Mouse (Mus musculus): ENCODE measurements around the gene Sh2b3. TPM values are rescaled to one million over a fixed set of nuclear protein-coding genes. Genes with fewer than 3 reads are reported as not detected.

Sh2b3 gene
- polyA plus RNA-seq, 1 experiment from 2014 or later = 10.2 TPM

- ATAC-seq (ENCODE audit: insufficient number of reproducible peaks, low FRiP score, low TSS enrichment, low read depth) (no peak), DNase-seq (ENCODE audit: low spot score) (no peak)
- no peaks in the 10 kb centered on the region for H3K27me3 ChIP-seq (ENCODE audit: control insufficient read depth, insufficient read depth, low read length)
- H3K36me3 ChIP-seq (ENCODE audit: control insufficient read depth, insufficient read depth, low read length) = peaks cover 11% of the 10 kb centered on the region
- no peak overlapping the region for H3K9ac ChIP-seq (ENCODE audit: low read length)
- 92% methylated on average over 5 of the region's 5 CpGs for WGBS
- H3K9me3 ChIP-seq (ENCODE audit: control insufficient read depth, low read length) = no peaks in the 10 kb centered on the region
- no peak overlapping the region for H3K4me3 ChIP-seq (ENCODE audit: low read depth, low read length)
- H3K4me2 ChIP-seq (ENCODE audit: low read depth, severe bottlenecking) = no peak overlapping the region
- no peak overlapping the region for H3K27ac ChIP-seq (replicated peaks; ENCODE audit: low read depth, low read length)
- H3K4me1 ChIP-seq (ENCODE audit: control insufficient read depth, insufficient read depth, low read length) = no peaks in the 10 kb centered on the region
Observed at GRCm38 (mm10) chr5:121791026-121791425, 46.4 kb downstream of the Sh2b3 start.

DNA sequence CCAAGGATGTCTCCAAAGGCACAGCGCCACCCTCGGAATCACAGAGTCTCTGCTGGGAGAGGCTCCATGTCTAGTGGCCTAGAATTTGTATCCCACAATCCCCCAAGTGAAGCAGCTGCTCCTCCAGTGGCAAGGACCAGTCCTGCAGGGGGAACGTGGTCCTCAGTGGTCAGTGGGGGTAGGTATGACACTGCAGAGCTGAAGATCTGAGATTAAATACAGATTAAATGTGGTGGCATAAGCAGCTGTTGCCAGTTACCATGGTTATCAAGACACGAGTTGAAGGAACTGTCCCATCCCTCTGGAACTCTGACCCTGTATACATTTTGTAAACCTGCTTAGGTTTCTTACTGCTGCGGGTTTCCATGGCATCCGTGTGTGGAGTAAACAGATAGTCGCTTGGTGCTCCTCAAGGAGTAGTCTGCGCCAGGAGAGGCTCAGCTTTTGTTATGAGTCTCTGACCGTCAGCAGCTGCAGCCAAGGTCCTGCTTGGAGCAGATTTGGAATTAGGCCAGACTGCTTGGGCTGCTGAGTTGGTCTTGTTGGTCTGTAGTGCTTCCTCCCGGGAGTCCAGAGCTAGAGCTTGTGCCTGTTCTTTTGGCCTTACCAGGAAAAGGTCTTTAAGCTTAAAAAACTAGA lies 53.5 kb downstream of the Sh2b3 start:
- no peak for ATAC-seq (ENCODE audit: insufficient number of reproducible peaks, low FRiP score, low TSS enrichment, low read depth)
- H3K27ac ChIP-seq (replicated peaks; ENCODE audit: low read depth, low read length) = no peak overlapping the region
- H3K4me3 ChIP-seq (ENCODE audit: low read depth, low read length) = no peak overlapping the region
- no peak for DNase-seq (ENCODE audit: low spot score)
- no peak overlapping the region for H3K9ac ChIP-seq (ENCODE audit: low read length)
- H3K4me1 ChIP-seq (ENCODE audit: control insufficient read depth, insufficient read depth, low read length) = no peaks in the 10 kb centered on the region
- peaks cover 22% of the 10 kb centered on the region for H3K36me3 ChIP-seq (ENCODE audit: control insufficient read depth, insufficient read depth, low read length)
- no peaks in the 10 kb centered on the region for H3K27me3 ChIP-seq (ENCODE audit: control insufficient read depth, insufficient read depth, low read length)
- no peak overlapping the region for H3K4me2 ChIP-seq (ENCODE audit: low read depth, severe bottlenecking)
- no peaks in the 10 kb centered on the region for H3K9me3 ChIP-seq (ENCODE audit: control insufficient read depth, low read length)
- WGBS = 88% methylated on average over 10 of the region's 10 CpGs

DNA sequence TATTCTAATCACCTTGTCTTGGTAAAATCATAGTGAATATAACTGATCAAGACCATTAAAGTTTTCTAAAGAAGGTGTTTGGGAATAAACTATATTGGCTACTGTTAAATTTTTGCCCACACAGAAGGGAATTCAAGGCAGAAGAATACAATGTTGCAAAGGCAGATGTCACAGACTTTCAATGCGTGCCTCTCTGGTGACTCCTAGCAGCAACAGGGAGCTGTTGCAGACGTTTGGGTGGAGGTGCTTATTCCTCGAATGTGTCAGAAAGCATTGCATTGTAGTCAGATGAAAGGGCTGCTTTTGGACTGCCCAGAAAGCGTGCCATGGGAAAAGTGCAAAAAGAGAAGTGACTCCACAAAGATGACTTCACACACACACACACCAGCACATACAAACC lies 55.0 kb downstream of the Sh2b3 start:
- ATAC-seq (ENCODE audit: insufficient number of reproducible peaks, low FRiP score, low TSS enrichment, low read depth) (no peak), DNase-seq (ENCODE audit: low spot score) (no peak)
- no peak overlapping the region for H3K9ac ChIP-seq (ENCODE audit: low read length)
- peaks cover 27% of the 10 kb centered on the region for H3K36me3 ChIP-seq (ENCODE audit: control insufficient read depth, insufficient read depth, low read length)
- H3K4me2 ChIP-seq (ENCODE audit: low read depth, severe bottlenecking) = no peak overlapping the region
- no peak overlapping the region for H3K27ac ChIP-seq (replicated peaks; ENCODE audit: low read depth, low read length)
- H3K4me1 ChIP-seq (ENCODE audit: control insufficient read depth, insufficient read depth, low read length) = no peaks in the 10 kb centered on the region
- no peak overlapping the region for H3K4me3 ChIP-seq (ENCODE audit: low read depth, low read length)
- 74% methylated on average over 4 of the region's 4 CpGs for WGBS
- no peaks in the 10 kb centered on the region for H3K9me3 ChIP-seq (ENCODE audit: control insufficient read depth, low read length)
- no peaks in the 10 kb centered on the region for H3K27me3 ChIP-seq (ENCODE audit: control insufficient read depth, insufficient read depth, low read length)

DNA sequence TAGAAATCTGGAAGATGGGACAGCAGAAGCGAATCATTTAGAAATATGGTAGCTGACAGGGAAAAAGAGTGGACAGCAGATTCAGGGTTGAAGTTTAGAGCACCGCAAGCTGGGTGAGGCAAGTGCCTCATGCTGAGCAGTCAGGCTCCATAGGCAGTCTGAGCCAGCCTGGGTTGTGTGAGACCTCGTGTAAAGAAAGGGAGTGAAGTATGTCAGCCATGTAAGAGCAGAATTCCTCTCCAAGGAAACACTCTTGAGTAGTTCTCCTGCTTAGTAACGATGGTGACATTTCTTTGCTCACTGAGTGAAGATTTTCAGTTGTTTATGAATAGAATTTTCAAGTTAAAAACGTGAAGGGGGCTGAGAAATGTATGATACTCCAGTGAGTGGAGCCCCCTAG lies 57.3 kb downstream of the Sh2b3 start:
- WGBS = 91% methylated on average over 5 of the region's 5 CpGs
- no peaks in the 10 kb centered on the region for H3K4me1 ChIP-seq (ENCODE audit: control insufficient read depth, insufficient read depth, low read length)
- no peak for DNase-seq (ENCODE audit: low spot score)
- H3K9ac ChIP-seq (ENCODE audit: low read length) = no peak overlapping the region
- peaks cover 20% of the 10 kb centered on the region for H3K36me3 ChIP-seq (ENCODE audit: control insufficient read depth, insufficient read depth, low read length)
- H3K27me3 ChIP-seq (ENCODE audit: control insufficient read depth, insufficient read depth, low read length) = no peaks in the 10 kb centered on the region
- no peak overlapping the region for H3K4me2 ChIP-seq (ENCODE audit: low read depth, severe bottlenecking)
- H3K9me3 ChIP-seq (ENCODE audit: control insufficient read depth, low read length) = no peaks in the 10 kb centered on the region
- no peak overlapping the region for H3K4me3 ChIP-seq (ENCODE audit: low read depth, low read length)
- H3K27ac ChIP-seq (replicated peaks; ENCODE audit: low read depth, low read length) = no peak overlapping the region
- ATAC-seq (ENCODE audit: insufficient number of reproducible peaks, low FRiP score, low TSS enrichment, low read depth) = no peak

GRCm38 (mm10) chr5:121778485-121779119 lies 58.8 kb downstream of the Sh2b3 start:
- WGBS = 94% methylated on average over 7 of the region's 7 CpGs
- DNase-seq (ENCODE audit: low spot score) (no peak), ATAC-seq (ENCODE audit: insufficient number of reproducible peaks, low FRiP score, low TSS enrichment, low read depth) (no peak)
- Histone ChIP-seq H3K36me3 (ENCODE audit: control insufficient read depth, insufficient read depth, low read length) (peaks cover 20% of the 10 kb centered on the region; the same call in 1 of the 2 replicates), H3K27ac (replicated peaks; ENCODE audit: low read depth, low read length) (no peak overlapping the region), H3K9me3 (ENCODE audit: control insufficient read depth, low read length) (no peaks in the 10 kb centered on the region), H3K9ac (ENCODE audit: low read length) (no peak overlapping the region), H3K4me1 (ENCODE audit: control insufficient read depth, insufficient read depth, low read length) (no peaks in the 10 kb centered on the region), H3K27me3 (ENCODE audit: control insufficient read depth, insufficient read depth, low read length) (no peaks in the 10 kb centered on the region), H3K4me2 (ENCODE audit: low read depth, severe bottlenecking) (no peak overlapping the region), H3K4me3 (ENCODE audit: low read depth, low read length) (no peak overlapping the region)

- H3K4me1 ChIP-seq (ENCODE audit: control insufficient read depth, insufficient read depth, low read length) = no peaks in the 10 kb centered on the region
- no peak overlapping the region for H3K4me3 ChIP-seq (ENCODE audit: low read depth, low read length)
- DNase-seq (ENCODE audit: low spot score) (no peak), ATAC-seq (ENCODE audit: insufficient number of reproducible peaks, low FRiP score, low TSS enrichment, low read depth) (no peak)
- no peak overlapping the region for H3K27ac ChIP-seq (replicated peaks; ENCODE audit: low read depth, low read length)
- H3K27me3 ChIP-seq (ENCODE audit: control insufficient read depth, insufficient read depth, low read length) = no peaks in the 10 kb centered on the region
- WGBS = 93% methylated on average over 3 of the region's 3 CpGs
- no peak overlapping the region for H3K9ac ChIP-seq (ENCODE audit: low read length)
- H3K36me3 ChIP-seq (ENCODE audit: control insufficient read depth, insufficient read depth, low read length) = peaks cover 5% of the 10 kb centered on the region; the same call in 1 of the 2 replicates
- H3K9me3 ChIP-seq (ENCODE audit: control insufficient read depth, low read length) = no peaks in the 10 kb centered on the region
- H3K4me2 ChIP-seq (ENCODE audit: low read depth, severe bottlenecking) = no peak overlapping the region
Observed at GRCm38 (mm10) chr5:121771611-121772010, 65.8 kb downstream of the Sh2b3 start.

- H3K27me3 ChIP-seq (ENCODE audit: control insufficient read depth, insufficient read depth, low read length) = no peaks in the 10 kb centered on the region
- ATAC-seq (ENCODE audit: insufficient number of reproducible peaks, low FRiP score, low TSS enrichment, low read depth) (no peak), DNase-seq (ENCODE audit: low spot score) (no peak)
- 91% methylated on average over 7 of the region's 7 CpGs for WGBS
- H3K4me1 ChIP-seq (ENCODE audit: control insufficient read depth, insufficient read depth, low read length) = no peaks in the 10 kb centered on the region
- H3K4me3 ChIP-seq (ENCODE audit: low read depth, low read length) = no peak overlapping the region
- no peak overlapping the region for H3K27ac ChIP-seq (replicated peaks; ENCODE audit: low read depth, low read length)
- no peak overlapping the region for H3K4me2 ChIP-seq (ENCODE audit: low read depth, severe bottlenecking)
- H3K36me3 ChIP-seq (ENCODE audit: control insufficient read depth, insufficient read depth, low read length) = peaks cover 3% of the 10 kb centered on the region; the same call in 1 of the 2 replicates
- H3K9ac ChIP-seq (ENCODE audit: low read length) = no peak overlapping the region
- no peaks in the 10 kb centered on the region for H3K9me3 ChIP-seq (ENCODE audit: control insufficient read depth, low read length)
Observed at GRCm38 (mm10) chr5:121769827-121770226, 67.6 kb downstream of the Sh2b3 start.

- H3K9ac ChIP-seq (ENCODE audit: low read length) = no peak overlapping the region
- DNase-seq (ENCODE audit: low spot score) = no peak
- no peaks in the 10 kb centered on the region for H3K27me3 ChIP-seq (ENCODE audit: control insufficient read depth, insufficient read depth, low read length)
- no peaks in the 10 kb centered on the region for H3K9me3 ChIP-seq (ENCODE audit: control insufficient read depth, low read length)
- H3K4me3 ChIP-seq (ENCODE audit: low read depth, low read length) = no peak overlapping the region
- ATAC-seq (ENCODE audit: insufficient number of reproducible peaks, low FRiP score, low TSS enrichment, low read depth) = no peak
- H3K27ac ChIP-seq (replicated peaks; ENCODE audit: low read depth, low read length) = no peak overlapping the region
- WGBS = 93% methylated on average over 2 of the region's 2 CpGs
- H3K36me3 ChIP-seq (ENCODE audit: control insufficient read depth, insufficient read depth, low read length) = 0 out of 2 replicates have a peak, but pooled peaks cover 1% of the 10 kb centered on the region
- H3K4me1 ChIP-seq (ENCODE audit: control insufficient read depth, insufficient read depth, low read length) = no peaks in the 10 kb centered on the region
- no peak overlapping the region for H3K4me2 ChIP-seq (ENCODE audit: low read depth, severe bottlenecking)
Observed at GRCm38 (mm10) chr5:121767564-121767963, 69.9 kb downstream of the Sh2b3 start.
